Mouse (Mus musculus): ENCODE data around the gene Sdr39u1. TPM values are rescaled to one million over a fixed set of nuclear protein-coding genes. Genes with fewer than 3 reads are reported as not detected.
A peak's percentile ranks its signal among the peaks of the same experiment; 100 is the strongest.

Gene Sdr39u1
- polyA plus RNA-seq, 1 experiment = 2.0 TPM

- Histone ChIP-seq H3K27ac (ENCODE audit: insufficient read depth, low read depth, low read length) (peak overlapping the region; percentile 76), H3K4me1 (ENCODE audit: control insufficient read depth, insufficient read depth, low read length) (peaks cover 19% of the 10 kb centered on the region), H3K4me3 (ENCODE audit: insufficient read depth, low read length) (peak overlapping the region; percentile 81)
- no peak for TF ChIP-seq CTCF (IDR thresholded peaks at IDR 0.05; ENCODE audit: low read depth, low read length)
- no peak for TF ChIP-seq POLR2A (IDR thresholded peaks at IDR 0.05; ENCODE audit: borderline replicate concordance, low read depth, low read length)
Observed at GRCm38 (mm10) chr14:55885114-55885790, 14.8 kb downstream of the Sdr39u1 start.

GRCm38 (mm10) chr14:55884713-55885113, 15.4 kb downstream of the Sdr39u1 start, which contains the start of gene Khnyn:
Gene Khnyn (plus strand): TSS chr14:55884947.
- Histone ChIP-seq H3K27ac (ENCODE audit: insufficient read depth, low read depth, low read length) (peak within 1 kb of the TSS; percentile 76), H3K4me3 (ENCODE audit: insufficient read depth, low read length) (peak within 1 kb of the TSS; percentile 81), H3K4me1 (ENCODE audit: control insufficient read depth, insufficient read depth, low read length) (peaks cover 19% of the 10 kb centered on the region)
- no peak for TF ChIP-seq POLR2A (IDR thresholded peaks at IDR 0.05; ENCODE audit: borderline replicate concordance, low read depth, low read length)
- no peak for TF ChIP-seq CTCF (IDR thresholded peaks at IDR 0.05; ENCODE audit: low read depth, low read length)

- no peak for TF ChIP-seq CTCF (IDR thresholded peaks at IDR 0.05; ENCODE audit: low read depth, low read length)
- no peak for TF ChIP-seq POLR2A (IDR thresholded peaks at IDR 0.05; ENCODE audit: borderline replicate concordance, low read depth, low read length)
- Histone ChIP-seq H3K4me3 (ENCODE audit: insufficient read depth, low read length) (peak within 1 kb of the TSS; percentile 81), H3K27ac (ENCODE audit: insufficient read depth, low read depth, low read length) (peak within 1 kb of the TSS; percentile 76), H3K4me1 (ENCODE audit: control insufficient read depth, insufficient read depth, low read length) (peaks cover 19% of the 10 kb centered on the region)
Observed at GRCm38 (mm10) chr14:55884166-55884565, 15.9 kb downstream of the Sdr39u1 start, which contains the start of gene Cbln3. Gene Cbln3 (minus strand): TSS chr14:55884392.

GRCm38 (mm10) chr14:55883663-55884062, 16.4 kb downstream of the Sdr39u1 start:
- Histone ChIP-seq H3K4me3 (ENCODE audit: insufficient read depth, low read length) (no peak overlapping the region), H3K27ac (ENCODE audit: insufficient read depth, low read depth, low read length) (no peak overlapping the region), H3K4me1 (ENCODE audit: control insufficient read depth, insufficient read depth, low read length) (peaks cover 19% of the 10 kb centered on the region)
- no peak for TF ChIP-seq CTCF (IDR thresholded peaks at IDR 0.05; ENCODE audit: low read depth, low read length)
- TF ChIP-seq POLR2A (IDR thresholded peaks at IDR 0.05; ENCODE audit: borderline replicate concordance, low read depth, low read length) = no peak

- Histone ChIP-seq H3K4me1 (ENCODE audit: control insufficient read depth, insufficient read depth, low read length) (peaks cover 19% of the 10 kb centered on the region), H3K4me3 (ENCODE audit: insufficient read depth, low read length) (no peak overlapping the region), H3K27ac (ENCODE audit: insufficient read depth, low read depth, low read length) (no peak overlapping the region)
- TF ChIP-seq CTCF (IDR thresholded peaks at IDR 0.05; ENCODE audit: low read depth, low read length) (no peak), POLR2A (IDR thresholded peaks at IDR 0.05; ENCODE audit: borderline replicate concordance, low read depth, low read length) (no peak)
Observed at GRCm38 (mm10) chr14:55883149-55883661, 16.9 kb downstream of the Sdr39u1 start.

- TF ChIP-seq POLR2A (IDR thresholded peaks at IDR 0.05; ENCODE audit: borderline replicate concordance, low read depth, low read length) (no peak), CTCF (IDR thresholded peaks at IDR 0.05; ENCODE audit: low read depth, low read length) (no peak)
Observed at GRCm38 (mm10) chr14:55882171-55882641, 17.9 kb downstream of the Sdr39u1 start.

GRCm38 (mm10) chr14:55880982-55881381, 19.1 kb downstream of the Sdr39u1 start:
- Histone ChIP-seq H3K27ac (ENCODE audit: insufficient read depth, low read depth, low read length) (no peak overlapping the region), H3K4me3 (ENCODE audit: insufficient read depth, low read length) (no peak overlapping the region), H3K4me1 (ENCODE audit: control insufficient read depth, insufficient read depth, low read length) (peaks cover 7% of the 10 kb centered on the region)
- no peak for TF ChIP-seq POLR2A (IDR thresholded peaks at IDR 0.05; ENCODE audit: borderline replicate concordance, low read depth, low read length)
- TF ChIP-seq CTCF (IDR thresholded peaks at IDR 0.05; ENCODE audit: low read depth, low read length) = no peak

More at GRCm38 (mm10) chr14:55882171-55882641, 17.9 kb downstream of the Sdr39u1 start:
- no peak overlapping the region for H3K27ac ChIP-seq (ENCODE audit: insufficient read depth, low read depth, low read length)
- H3K4me3 ChIP-seq (ENCODE audit: insufficient read depth, low read length) = no peak overlapping the region
- H3K4me1 ChIP-seq (ENCODE audit: control insufficient read depth, insufficient read depth, low read length) = peaks cover 16% of the 10 kb centered on the region

- Histone ChIP-seq H3K27ac (ENCODE audit: insufficient read depth, low read depth, low read length) (no peak overlapping the region), H3K4me3 (ENCODE audit: insufficient read depth, low read length) (no peak overlapping the region), H3K4me1 (ENCODE audit: control insufficient read depth, insufficient read depth, low read length) (peaks cover 7% of the 10 kb centered on the region)
- TF ChIP-seq CTCF (IDR thresholded peaks at IDR 0.05; ENCODE audit: low read depth, low read length) = 0 out of 2 replicates have a peak, but pooled peaks have one; percentile 29
- no peak for TF ChIP-seq POLR2A (IDR thresholded peaks at IDR 0.05; ENCODE audit: borderline replicate concordance, low read depth, low read length)
Observed at GRCm38 (mm10) chr14:55879623-55880022, 20.5 kb downstream of the Sdr39u1 start.

- Histone ChIP-seq H3K4me1 (ENCODE audit: control insufficient read depth, insufficient read depth, low read length) (no peaks in the 10 kb centered on the region), H3K27ac (ENCODE audit: insufficient read depth, low read depth, low read length) (no peak overlapping the region), H3K4me3 (ENCODE audit: insufficient read depth, low read length) (no peak overlapping the region)
- TF ChIP-seq CTCF (IDR thresholded peaks at IDR 0.05; ENCODE audit: low read depth, low read length) = no peak
Observed at GRCm38 (mm10) chr14:55878316-55878940, 21.7 kb downstream of the Sdr39u1 start.

Data from bone marrow macrophage, adult 2 months (primary cell).